Mouse (Mus musculus): Measurements from ENCODE around the gene Adcy6. TPM values are rescaled to one million over a fixed set of nuclear protein-coding genes. Genes with fewer than 3 reads are reported as not detected.

The Adcy6 gene
- total RNA-seq, 2 experiments from 2014 or later = 45.8 to 49.7 TPM

- no peak for DNase-seq (ENCODE audit: low spot score in 2 of 2)
These were observed 19.6 kb upstream of the Adcy6 start for GRCm38 (mm10) chr15:98629464-98629863.

GRCm38 (mm10) chr15:98628589-98629254, 18.8 kb upstream of the Adcy6 start:
- DNase-seq (ENCODE audit: low spot score in 2 of 2) = no peak

DNA sequence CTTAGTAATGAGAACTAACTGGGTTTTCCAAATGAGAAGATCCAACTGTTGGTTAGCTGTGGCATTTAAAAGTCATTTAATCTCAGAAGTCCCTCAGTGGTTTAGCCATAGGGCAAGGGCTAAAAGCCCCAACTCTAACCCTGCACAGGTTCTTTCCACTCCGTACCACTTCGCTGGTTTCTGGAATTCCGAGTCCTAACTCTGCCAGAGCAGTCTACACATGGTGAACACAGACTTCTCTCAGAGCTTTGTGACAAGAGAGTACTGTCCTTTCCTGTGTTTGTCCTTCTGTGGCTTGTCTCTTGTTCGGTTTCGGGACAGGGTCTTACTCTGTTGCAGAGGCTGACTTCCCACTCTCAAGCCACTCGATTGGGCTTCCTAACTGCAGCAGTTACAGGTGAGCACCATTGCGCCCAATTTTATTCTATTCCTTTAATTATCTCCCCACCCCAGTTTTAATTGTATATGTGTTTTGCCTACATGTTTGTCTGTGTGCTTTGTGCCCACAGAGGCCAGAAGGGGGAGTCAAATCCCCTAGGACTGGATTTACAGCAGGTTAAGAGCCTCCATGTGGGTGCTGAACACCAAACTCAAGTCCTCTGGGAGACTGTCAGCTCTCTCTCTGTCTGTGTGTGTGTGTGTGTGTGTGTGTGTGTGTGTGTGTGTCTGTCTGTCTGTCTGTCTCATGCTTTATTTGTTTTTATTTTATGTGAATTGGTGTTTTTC, 16.8 kb upstream of the Adcy6 start:
- DNase-seq (ENCODE audit: low spot score in 2 of 2) = no peak

GRCm38 (mm10) chr15:98626078-98626477, 16.2 kb upstream of the Adcy6 start:
- DNase-seq (ENCODE audit: low spot score in 2 of 2) = no peak

- no peak for DNase-seq (ENCODE audit: low spot score in 2 of 2)
These were observed 13.5 kb upstream of the Adcy6 start for GRCm38 (mm10) chr15:98623361-98623821.

DNA sequence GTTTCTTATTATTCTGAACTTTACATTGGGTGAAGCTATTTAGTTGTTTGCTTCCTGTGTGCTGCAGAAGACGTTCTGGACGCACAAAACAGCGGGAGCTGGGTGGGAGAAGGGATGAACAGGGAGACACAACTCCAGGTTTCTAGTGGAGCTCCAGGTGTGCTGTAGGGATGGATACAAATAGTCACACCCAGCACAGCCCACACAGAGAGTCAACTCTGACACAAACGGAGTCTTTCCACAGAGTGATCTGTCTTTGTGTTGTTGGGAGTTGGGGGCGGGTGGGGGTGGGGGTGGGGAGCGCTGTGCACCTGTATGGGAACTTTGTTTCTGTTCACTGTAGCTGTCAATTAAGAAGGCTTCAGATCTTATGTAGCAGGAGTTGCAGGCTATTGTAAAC, 12.8 kb upstream of the Adcy6 start:
- no peak for DNase-seq (ENCODE audit: low spot score in 2 of 2)

GRCm38 (mm10) chr15:98622199-98622598, 12.3 kb upstream of the Adcy6 start:
- DNase-seq (ENCODE audit: low spot score in 2 of 2) = no peak

- DNase-seq (ENCODE audit: low spot score in 2 of 2) = peak; percentile 75 to 76
These were observed 7.3 kb upstream of the Adcy6 start for GRCm38 (mm10) chr15:98617176-98617537.

GRCm38 (mm10) chr15:98616362-98617175, 6.7 kb upstream of the Adcy6 start:
- no peak for DNase-seq (ENCODE audit: low spot score in 2 of 2)

GRCm38 (mm10) chr15:98615751-98616150, 5.9 kb upstream of the Adcy6 start:
- DNase-seq (ENCODE audit: low spot score in 2 of 2) = no peak

- no peak for DNase-seq (ENCODE audit: low spot score in 2 of 2)
These were observed 5.1 kb upstream of the Adcy6 start for GRCm38 (mm10) chr15:98614971-98615370.

DNA sequence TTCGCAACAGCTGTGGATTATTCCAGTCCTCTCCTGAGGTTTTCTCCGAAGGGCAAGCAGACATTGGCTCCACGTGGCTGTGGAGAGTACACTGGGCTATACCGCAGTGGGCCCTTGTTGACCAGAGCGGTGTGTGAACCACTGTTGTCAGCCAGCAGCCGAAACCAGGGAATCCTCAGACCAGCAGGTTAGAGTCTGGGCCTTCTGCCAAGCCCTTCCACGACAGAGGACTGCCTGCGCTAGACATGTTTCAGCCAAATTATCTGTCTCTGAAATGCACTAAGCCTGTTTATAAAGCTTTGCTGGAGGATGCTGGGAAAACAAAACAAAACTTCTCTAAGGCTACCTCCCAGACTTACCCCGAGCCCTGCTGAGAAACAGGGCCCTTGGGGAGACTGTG, 4.7 kb upstream of the Adcy6 start:
- DNase-seq (ENCODE audit: low spot score in 2 of 2) = no peak

GRCm38 (mm10) chr15:98612229-98612628, 2.4 kb upstream of the Adcy6 start:
- no peak for DNase-seq (ENCODE audit: low spot score in 2 of 2)

GRCm38 (mm10) chr15:98610131-98610633, 306 bp upstream of the Adcy6 start:
- DNase-seq (ENCODE audit: low spot score in 2 of 2) = no peak

DNA sequence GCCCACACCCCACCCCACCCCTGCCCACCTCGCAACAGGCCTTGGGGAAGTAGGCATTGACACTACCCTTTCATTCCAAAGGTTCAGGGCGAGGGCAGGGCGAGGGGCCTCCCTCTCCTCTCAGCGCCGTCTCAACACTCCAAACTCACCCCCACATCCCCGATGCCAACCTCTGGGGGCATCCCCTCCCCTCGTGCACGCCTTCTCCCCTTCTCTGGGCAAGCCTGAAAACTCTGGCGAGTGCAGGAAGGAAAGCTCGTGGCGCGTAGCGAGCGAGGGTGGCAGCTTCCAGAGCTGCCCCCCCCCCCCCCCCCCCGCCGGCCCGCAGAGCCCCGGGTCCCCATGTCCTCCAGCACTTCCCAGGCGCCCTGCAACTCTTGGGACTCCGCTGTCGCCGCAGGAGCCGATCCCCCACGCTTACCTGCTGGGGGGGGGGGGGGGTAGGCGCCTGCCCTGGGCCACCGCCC, 1.1 kb downstream of the Adcy6 start:
- DNase-seq (ENCODE audit: low spot score in 2 of 2) = no peak

DNA sequence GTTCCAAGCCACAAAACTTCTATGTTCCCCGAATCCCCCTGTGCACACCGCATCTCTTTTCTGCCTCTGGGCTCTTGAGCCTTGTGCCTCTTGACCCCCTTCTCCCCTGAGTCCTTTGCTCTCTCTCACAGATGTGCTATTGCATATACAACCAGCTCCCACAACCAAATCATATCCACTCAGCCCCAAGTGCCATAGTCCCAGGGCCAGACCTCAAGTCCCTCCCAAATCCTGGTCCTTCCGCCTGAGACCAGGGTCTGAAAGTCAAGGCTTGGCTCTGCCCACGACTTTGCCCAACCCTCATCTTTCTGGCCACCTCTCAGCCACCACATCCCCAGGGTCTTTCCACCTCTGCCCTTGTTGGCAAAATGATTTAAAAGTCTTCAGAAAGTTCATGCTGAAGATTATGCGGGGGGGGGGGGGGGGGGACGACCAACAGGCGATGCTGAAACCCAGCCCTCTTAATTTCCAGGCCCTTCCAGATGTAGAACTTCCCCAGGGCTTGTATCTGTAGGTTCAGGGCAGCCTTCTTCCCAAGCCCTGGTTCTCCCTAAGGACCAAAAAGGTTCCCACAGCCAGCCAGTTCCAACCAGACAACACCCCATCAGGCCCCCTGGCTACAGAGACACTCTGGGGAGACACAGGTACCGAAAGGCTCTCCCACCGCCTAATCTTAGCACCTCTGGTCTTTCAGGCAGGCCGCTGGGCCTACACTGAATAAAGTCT, 1.7 kb downstream of the Adcy6 start:
- no peak for DNase-seq (ENCODE audit: low spot score in 2 of 2)

- DNase-seq (ENCODE audit: low spot score in 2 of 2) = no peak
These were observed 2.3 kb downstream of the Adcy6 start for GRCm38 (mm10) chr15:98607557-98607956.

DNA sequence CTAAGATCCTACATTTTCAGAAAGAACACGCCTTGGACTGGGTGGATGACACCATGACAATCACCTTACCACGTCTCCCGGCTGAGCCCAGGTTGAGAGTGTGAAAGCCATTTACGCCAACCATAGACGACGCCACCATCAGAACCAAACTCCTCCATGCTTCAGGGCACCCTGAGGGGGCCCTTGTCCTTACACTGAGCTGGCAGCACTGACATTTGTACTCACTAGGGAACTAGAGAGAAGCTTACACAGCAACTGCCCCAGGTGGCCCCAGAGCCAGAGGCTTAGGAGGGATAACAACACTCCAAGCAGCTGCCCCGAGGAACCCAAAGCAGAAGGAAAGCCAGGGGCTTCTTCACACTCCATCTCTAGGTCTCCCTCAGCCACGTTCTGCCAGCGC, 3.1 kb downstream of the Adcy6 start:
- DNase-seq (ENCODE audit: low spot score in 2 of 2) = no peak

DNA sequence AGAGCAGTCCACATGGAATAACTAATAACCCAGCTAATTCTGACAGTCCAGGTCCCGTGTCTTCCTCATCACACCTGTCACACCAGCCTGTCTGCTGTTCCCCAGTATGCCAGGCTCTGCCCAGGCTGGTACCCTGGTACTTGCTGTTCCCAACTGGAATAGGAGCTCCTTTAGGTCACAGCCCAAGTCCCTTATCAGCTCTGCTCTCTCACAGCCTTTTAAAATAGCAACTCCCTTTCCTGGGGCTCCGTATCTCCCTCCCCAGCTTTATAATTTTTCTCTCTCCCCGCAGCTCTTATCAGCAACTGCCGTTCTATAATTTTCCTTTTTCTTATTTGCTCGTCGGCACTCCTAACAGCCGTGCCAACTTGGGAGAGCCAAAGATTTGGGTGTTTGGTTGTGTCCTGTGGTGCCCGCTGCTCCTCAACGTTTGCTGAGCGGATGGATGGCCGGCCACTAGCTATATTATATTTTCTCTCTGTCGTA, 3.8 kb downstream of the Adcy6 start:
- DNase-seq (ENCODE audit: low spot score in 2 of 2) = no peak

DNA sequence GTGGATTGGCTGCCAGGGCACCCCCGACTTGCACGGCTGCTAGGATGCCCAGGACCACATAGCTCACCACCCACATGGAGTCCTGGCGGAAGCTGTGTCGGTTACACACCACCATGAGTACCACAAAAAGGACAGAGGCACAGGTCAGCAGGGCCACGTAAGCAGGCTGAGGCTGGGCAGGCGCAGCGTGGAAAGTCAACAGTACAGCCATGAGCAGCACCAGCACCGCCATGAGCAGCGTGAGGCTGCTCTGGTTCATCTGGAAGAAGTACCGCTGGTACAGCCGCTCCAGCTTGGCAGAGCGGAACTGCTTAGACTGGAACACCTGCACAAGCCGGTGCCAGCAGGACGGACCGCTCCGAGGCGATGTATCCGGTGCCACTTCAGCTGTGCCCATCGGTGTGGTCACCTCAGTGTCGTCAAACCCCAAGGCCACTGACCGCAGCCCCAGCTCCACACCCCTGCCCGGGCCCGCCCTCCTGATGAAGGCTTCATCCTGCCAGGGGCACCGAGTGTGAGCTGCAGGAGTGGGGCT, 5.8 kb downstream of the Adcy6 start:
- no peak for DNase-seq (ENCODE audit: low spot score in 2 of 2)

All from left cerebral cortex, adult 18-20 months (tissue).